Mouse (Mus musculus) heart, postnatal 0 days (tissue): ENCODE results near the gene Asb5. TPM values are rescaled to one million over a fixed set of nuclear protein-coding genes. Genes with fewer than 3 reads are reported as not detected.

Experiments
- ATAC-seq: fragments of 200-750 bp; cut with Nextera tagmentation; 2 replicates; pipeline ENCODE4 v1.8.0; 2017; ENCODE audit warnings: low read depth, moderate number of reproducible peaks, moderate library complexity; ENCODE audit not compliant: insufficient read depth
- DNase-seq: peaks from one replicate; pipeline ENCODE4 v3.0.0-alpha.2; 2016; ENCODE audit warnings: low spot score
- H3K27ac ChIP-seq: fragments of 300-500 bp; sonication (generic); 2 replicates; pipeline ENCODE4 v1.5.1; 2014; ENCODE audit warnings: low read depth, mild to moderate bottlenecking
- H3K27me3 ChIP-seq: fragments of 300-500 bp; sonication (generic); 2 replicates; pipeline ENCODE4 v1.6.1; 2014; ENCODE audit warnings: low read length, mixed read lengths; ENCODE audit not compliant: control insufficient read depth, insufficient read depth
- H3K36me3 ChIP-seq: fragments of 300-500 bp; sonication (generic); replicated peaks from 2 replicates; pipeline ENCODE4 v1.6.1; 2014; ENCODE audit warnings: low read length, mixed read lengths; ENCODE audit not compliant: control insufficient read depth, insufficient read depth
- H3K4me1 ChIP-seq: fragments of 300-500 bp; sonication (generic); 2 replicates; pipeline ENCODE4 v1.6.1; 2014; ENCODE audit warnings: antibody characterized with exemption; ENCODE audit not compliant: control insufficient read depth, insufficient read depth
- H3K4me2 ChIP-seq: fragments of 300-500 bp; sonication (generic); 2 replicates; pipeline ENCODE4 v1.6.1; 2014; ENCODE audit warnings: low read depth, mild to moderate bottlenecking, low read length, moderate library complexity
- H3K4me3 ChIP-seq: fragments of 300-500 bp; sonication (generic); 2 replicates; pipeline ENCODE4 v1.5.1; 2014; ENCODE audit warnings: low read depth, low read length
- H3K9ac ChIP-seq: fragments of 300-500 bp; sonication (generic); replicated peaks from 2 replicates; pipeline ENCODE4 v1.6.1; 2014; ENCODE audit warnings: low read depth, low read length, mixed read lengths
- H3K9me3 ChIP-seq: fragments of 300-500 bp; sonication (generic); replicated peaks from 2 replicates; pipeline ENCODE4 v1.6.1; 2016; ENCODE audit warnings: low read length; ENCODE audit not compliant: control insufficient read depth
- CTCF ChIP-seq: IDR thresholded peaks from 2 replicates; pipeline ENCODE4 v1.5.1; 2016; ENCODE audit warnings: antibody characterized with exemption, control low read depth, low read depth
- EP300 ChIP-seq: IDR thresholded peaks from 2 replicates; pipeline ENCODE4 v1.6.1; 2016; ENCODE audit warnings: antibody characterized with exemption, low read depth
- WGBS: fragments of 180-500 bp; shearing (Covaris S2); extraction: QIAGEN DNeasy Blood & Tissue Kit; methylation state at CpG from one replicate; pipeline ENCODE4 v1.1.7; 2014; 5-methylcytosine and 5-hydroxymethylcytosine counted together
- polyA plus RNA-seq: library from polyadenylated mRNA; unstranded; fragments of >200 nt; fragmentation: Nextera tagmentation; extraction: Ambion mirVana; gene quantifications from 2 replicates; pipeline ENCODE4 v1.2.1, GENCODE M21; 2015
- total RNA-seq: library from RNA; depleted of rRNA; stranded (reverse); fragments of >200 nt; gene quantifications from 2 replicates; pipeline ENCODE4 v1.2.3, GENCODE M21; 2014; ENCODE audit warnings: low replicate concordance

Gene Asb5
- total and polyA plus RNA-seq, 2 experiments from 2014 or later = 2.2 to 6.6 TPM

- Histone ChIP-seq H3K4me1 (peaks cover 13% of the 10 kb centered on the region; the same call in 1 of the 2 replicates), H3K9ac (no peak overlapping the region), H3K9me3 (no peaks in the 10 kb centered on the region), H3K4me3 (no peak overlapping the region), H3K36me3 (no peaks in the 10 kb centered on the region), H3K4me2 (no peak overlapping the region), H3K27me3 (no peaks in the 10 kb centered on the region), H3K27ac (no peak overlapping the region)
- TF ChIP-seq EP300 = no peak
- no peak for TF ChIP-seq CTCF
- ATAC-seq (no peak), DNase-seq (no peak)
- WGBS = 74% methylated on average over 2 of the region's 2 CpGs
These were observed 66.7 kb downstream of the Asb5 start for GRCm38 (mm10) chr8:54596051-54596450.

GRCm38 (mm10) chr8:54596940-54597339 is 67.6 kb downstream of the Asb5 start:
- Histone ChIP-seq H3K4me2 (no peak overlapping the region), H3K36me3 (no peaks in the 10 kb centered on the region), H3K4me3 (no peak overlapping the region), H3K4me1 (peaks cover 13% of the 10 kb centered on the region; the same call in 1 of the 2 replicates), H3K9me3 (no peaks in the 10 kb centered on the region), H3K27ac (no peak overlapping the region), H3K27me3 (no peaks in the 10 kb centered on the region), H3K9ac (no peak overlapping the region)
- DNase-seq (no peak), ATAC-seq (no peak)
- WGBS = 89% methylated on average over 2 of the region's 2 CpGs
- TF ChIP-seq EP300 (no peak), CTCF (no peak)

GRCm38 (mm10) chr8:54597386-54597785 is 68.0 kb downstream of the Asb5 start:
- ATAC-seq = no peak
- 74% methylated on average over 2 of the region's 2 CpGs for WGBS
- peaks cover 13% of the 10 kb centered on the region; the same call in 1 of the 2 replicates for H3K4me1 ChIP-seq
- H3K27me3 ChIP-seq = no peaks in the 10 kb centered on the region
- H3K4me3 ChIP-seq = no peak overlapping the region
- no peak overlapping the region for H3K27ac ChIP-seq
- H3K4me2 ChIP-seq = no peak overlapping the region
- DNase-seq = no peak
- TF ChIP-seq CTCF = no peak
- no peak for TF ChIP-seq EP300
- no peaks in the 10 kb centered on the region for H3K9me3 ChIP-seq
- no peak overlapping the region for H3K9ac ChIP-seq
- H3K36me3 ChIP-seq = no peaks in the 10 kb centered on the region

GRCm38 (mm10) chr8:54600671-54601251 is 71.4 kb downstream of the Asb5 start, which contains the start of gene Spata4:
TSS of gene Spata4 (plus strand) at chr8:54600781.
- no peaks in the 10 kb centered on the region for H3K27me3 ChIP-seq
- peaks cover 13% of the 10 kb centered on the region; the same call in 1 of the 2 replicates for H3K4me1 ChIP-seq
- H3K27ac ChIP-seq = no peak within 1 kb of the TSS
- peak; percentile 90 for ATAC-seq
- H3K4me3 ChIP-seq = peak within 1 kb of the TSS; percentile 25
- H3K4me2 ChIP-seq = peak within 1 kb of the TSS; percentile 54
- 10% methylated on average over 21 of the region's 21 CpGs for WGBS
- H3K9ac ChIP-seq = 0 out of 2 replicates have a peak within 1 kb of the TSS, but pooled peaks have one; percentile 3
- no peaks in the 10 kb centered on the region for H3K36me3 ChIP-seq
- no peaks in the 10 kb centered on the region for H3K9me3 ChIP-seq
- TF ChIP-seq CTCF = no peak
- no peak for TF ChIP-seq EP300
- peak; percentile 77 for DNase-seq

GRCm38 (mm10) chr8:54603440-54603839 is 74.1 kb downstream of the Asb5 start:
- H3K9ac ChIP-seq = no peak overlapping the region
- no peak overlapping the region for H3K4me3 ChIP-seq
- H3K27me3 ChIP-seq = no peaks in the 10 kb centered on the region
- no peak for ATAC-seq
- no peaks in the 10 kb centered on the region for H3K9me3 ChIP-seq
- H3K4me2 ChIP-seq = no peak overlapping the region
- 77% methylated on average over 4 of the region's 4 CpGs for WGBS
- H3K27ac ChIP-seq = no peak overlapping the region
- TF ChIP-seq CTCF (no peak), EP300 (no peak)
- peaks cover 8% of the 10 kb centered on the region; the same call in 1 of the 2 replicates for H3K4me1 ChIP-seq
- H3K36me3 ChIP-seq = no peaks in the 10 kb centered on the region
- DNase-seq = no peak

GRCm38 (mm10) chr8:54609336-54609735 is 80.0 kb downstream of the Asb5 start:
- peak; percentile 93 for ATAC-seq

More at GRCm38 (mm10) chr8:54609336-54609735, 80.0 kb downstream of the Asb5 start:
- H3K9me3 ChIP-seq = no peaks in the 10 kb centered on the region
- H3K27me3 ChIP-seq = no peaks in the 10 kb centered on the region
- 25% methylated on average over 2 of the region's 2 CpGs for WGBS
- no peak overlapping the region for H3K4me2 ChIP-seq
- H3K4me3 ChIP-seq = no peak overlapping the region
- H3K36me3 ChIP-seq = no peaks in the 10 kb centered on the region
- no peak overlapping the region for H3K9ac ChIP-seq
- TF ChIP-seq CTCF = no peak
- peak; percentile 91 for TF ChIP-seq EP300
- peak overlapping the region; percentile 87 for H3K27ac ChIP-seq
- peak; percentile 90 for DNase-seq
- peaks cover 19% of the 10 kb centered on the region for H3K4me1 ChIP-seq
